Mouse (Mus musculus): ENCODE measurements around the gene H2-D1.

DNA sequence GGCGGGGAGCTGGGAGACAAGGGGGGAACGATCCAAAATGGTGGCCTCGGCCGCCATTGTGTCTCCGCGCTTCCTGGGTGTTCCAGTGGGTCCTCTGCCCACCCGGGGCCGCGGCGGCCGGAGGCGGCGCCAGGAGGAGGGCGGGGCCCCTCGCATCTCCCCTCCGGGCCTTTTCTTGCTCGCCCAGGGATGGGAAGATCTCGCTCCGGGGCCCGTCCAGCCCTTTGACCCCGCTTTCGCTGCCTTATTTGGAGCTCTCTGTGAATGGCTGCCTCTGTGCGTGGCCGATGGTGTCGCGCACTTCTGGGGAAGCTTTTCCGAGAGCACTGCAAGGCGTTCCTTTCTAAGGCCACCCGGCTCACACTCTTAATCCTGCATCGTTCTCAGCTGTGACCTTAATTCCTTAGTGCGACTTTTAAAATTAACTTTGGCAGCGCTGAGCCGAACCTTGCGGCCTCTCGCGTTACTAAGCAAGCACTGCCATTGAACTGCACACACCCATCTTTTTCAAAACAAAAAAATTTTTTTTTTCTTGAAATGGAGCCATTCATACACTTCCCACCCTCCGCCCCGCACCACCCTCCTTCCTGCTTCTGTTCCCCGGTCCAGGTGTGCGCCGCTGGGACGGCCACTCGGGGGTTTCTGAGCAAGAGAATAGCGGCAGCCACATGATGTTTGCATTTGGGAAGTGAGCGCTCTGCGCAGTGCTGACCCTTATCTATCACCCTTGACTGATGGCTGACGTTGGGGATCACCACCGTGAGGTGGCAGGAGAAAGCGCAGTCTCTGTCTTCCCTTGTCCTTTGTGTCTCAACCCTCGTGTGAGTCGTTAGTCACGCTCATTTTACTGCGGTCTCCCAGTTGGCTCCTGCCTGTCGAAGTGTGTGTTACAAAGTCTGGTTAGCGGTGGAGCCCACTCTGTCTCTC lies 20.3 kb upstream of the H2-D1 start:
- TF ChIP-seq POLR2A (IDR thresholded peaks at IDR 0.05; ENCODE audit: borderline replicate concordance, insufficient read depth, low read length) (peak; percentile 7; the same call in 1 of the 2 replicates), CTCF (IDR thresholded peaks at IDR 0.05; ENCODE audit: borderline replicate concordance, insufficient read depth, low read depth, low read length) (no peak)

Measured in cerebellum, adult 2 months (tissue).